Mouse (Mus musculus) midbrain, embryonic 13.5 days (tissue): Measurements from ENCODE around the gene Cd300ld4. TPM values are rescaled to one million over a fixed set of nuclear protein-coding genes. Genes with fewer than 3 reads are reported as not detected.
"Not testable (repeated sequence)": the region's sequence is repeated elsewhere in the genome, so short reads cannot be mapped to it uniquely, and the experiment has no call there.

Source experiments
- ATAC-seq: fragments of 200-750 bp; cut with Nextera tagmentation; 2 replicates; pipeline ENCODE4 v1.8.0; 2017; ENCODE audit warnings: mild to moderate bottlenecking, moderate TSS enrichment, moderate library complexity
- H3K27ac ChIP-seq: fragments of 300-500 bp; sonication (generic); 2 replicates; pipeline ENCODE4 v1.5.1; 2015; ENCODE audit warnings: inconsistent platforms, mild to moderate bottlenecking, moderate library complexity
- H3K27me3 ChIP-seq: fragments of 300-500 bp; sonication (generic); 2 replicates; pipeline ENCODE4 v1.6.1; 2015; ENCODE audit warnings: mild to moderate bottlenecking, inconsistent platforms
- H3K36me3 ChIP-seq: fragments of 300-500 bp; sonication (generic); 2 replicates; pipeline ENCODE4 v1.6.1; 2015; ENCODE audit warnings: mild to moderate bottlenecking, inconsistent platforms
- H3K4me1 ChIP-seq: fragments of 300-500 bp; sonication (generic); replicated peaks from 2 replicates; pipeline ENCODE4 v1.6.1; 2015; ENCODE audit warnings: inconsistent platforms
- H3K4me2 ChIP-seq: fragments of 300-500 bp; sonication (generic); replicated peaks from 2 replicates; pipeline ENCODE4 v1.6.1; 2015; ENCODE audit warnings: moderate library complexity, mild to moderate bottlenecking, inconsistent platforms
- H3K4me3 ChIP-seq: fragments of 300-500 bp; sonication (generic); replicated peaks from 2 replicates; pipeline ENCODE4 v1.5.1; 2015; ENCODE audit warnings: mild to moderate bottlenecking, inconsistent platforms
- H3K9ac ChIP-seq: fragments of 300-500 bp; sonication (generic); replicated peaks from 2 replicates; pipeline ENCODE4 v1.6.1; 2015; ENCODE audit warnings: mild to moderate bottlenecking, inconsistent platforms
- H3K9me3 ChIP-seq: fragments of 300-500 bp; sonication (generic); 2 replicates; pipeline ENCODE4 v1.6.1; 2016; ENCODE audit warnings: mild to moderate bottlenecking, inconsistent platforms
- WGBS: fragments of 180-500 bp; shearing (Covaris S2); methylation state at CpG from one replicate; pipeline ENCODE4 v1.1.7; 2015; 5-methylcytosine and 5-hydroxymethylcytosine counted together
- polyA plus RNA-seq: library from polyadenylated mRNA; unstranded; fragments of >200 nt; fragmentation: Nextera tagmentation; extraction: Ambion mirVana; gene quantifications from 2 replicates; pipeline ENCODE4 v1.2.1, GENCODE M21; 2015

The Cd300ld4 gene
- not detected in 2 replicates for polyA plus RNA-seq

GRCm38 (mm10) chr11:115026912-115027311 lies at the start of gene Cd300ld4:
Gene Cd300ld4, minus strand, starts transcription at chr11:115027012.
- WGBS: no CpG with 5 or more reads among the region's 6 CpGs

GRCm38 (mm10) chr11:115075859-115076258 lies 49.0 kb upstream of the Cd300ld4 start:
- no peak overlapping the region for H3K27ac ChIP-seq
- no peaks in the 10 kb centered on the region for H3K9me3 ChIP-seq
- peaks cover 14% of the 10 kb centered on the region for H3K4me1 ChIP-seq
- no peak for ATAC-seq
- H3K27me3 ChIP-seq: peaks cover 10% of the 10 kb centered on the region
- H3K36me3 ChIP-seq: no peaks in the 10 kb centered on the region
- no peak overlapping the region for H3K9ac ChIP-seq
- H3K4me2 ChIP-seq: no peak overlapping the region
- 78% methylated on average over 5 of the region's 5 CpGs for WGBS
- no peak overlapping the region for H3K4me3 ChIP-seq

More at GRCm38 (mm10) chr11:115026912-115027311, at the start of gene Cd300ld4:
- H3K4me3 ChIP-seq, H3K36me3 ChIP-seq, H3K9ac ChIP-seq, H3K27ac ChIP-seq, H3K9me3 ChIP-seq, H3K27me3 ChIP-seq, H3K4me2 ChIP-seq, H3K4me1 ChIP-seq, ATAC-seq: not testable (repeated sequence)

GRCm38 (mm10) chr11:115075407-115075806 lies 48.6 kb upstream of the Cd300ld4 start:
- Histone ChIP-seq H3K4me3 (no peak overlapping the region), H3K4me2 (no peak overlapping the region), H3K4me1 (peaks cover 18% of the 10 kb centered on the region), H3K9me3 (no peaks in the 10 kb centered on the region), H3K9ac (no peak overlapping the region), H3K36me3 (no peaks in the 10 kb centered on the region), H3K27me3 (peaks cover 14% of the 10 kb centered on the region), H3K27ac (no peak overlapping the region)
- 80% methylated on average over 7 of the region's 7 CpGs for WGBS
- no peak for ATAC-seq

- ATAC-seq: no peak
- Histone ChIP-seq H3K9me3 (no peaks in the 10 kb centered on the region), H3K36me3 (no peaks in the 10 kb centered on the region), H3K4me2 (no peak overlapping the region), H3K27ac (no peak overlapping the region), H3K4me3 (no peak overlapping the region), H3K27me3 (peaks cover 31% of the 10 kb centered on the region), H3K9ac (no peak overlapping the region), H3K4me1 (peaks cover 19% of the 10 kb centered on the region)
- 56% methylated on average over 5 of the region's 5 CpGs for WGBS
Measured at GRCm38 (mm10) chr11:115073002-115073401, 46.2 kb upstream of the Cd300ld4 start.

- no peak for ATAC-seq
- H3K4me2 ChIP-seq: peak overlapping the region; percentile 37
- H3K4me1 ChIP-seq: peaks cover 19% of the 10 kb centered on the region
- H3K36me3 ChIP-seq: no peaks in the 10 kb centered on the region
- no peaks in the 10 kb centered on the region for H3K9me3 ChIP-seq
- no peak overlapping the region for H3K4me3 ChIP-seq
- no peak overlapping the region for H3K27ac ChIP-seq
- H3K27me3 ChIP-seq: peaks cover 31% of the 10 kb centered on the region
- 17% methylated on average over 14 of the region's 14 CpGs for WGBS
- 0 out of 2 replicates have a peak overlapping the region, but pooled peaks have one; percentile 16 for H3K9ac ChIP-seq
Measured at GRCm38 (mm10) chr11:115071631-115072294, 45.0 kb upstream of the Cd300ld4 start.

GRCm38 (mm10) chr11:115071015-115071551 lies 44.3 kb upstream of the Cd300ld4 start:
- Histone ChIP-seq H3K4me2 (peak overlapping the region; percentile 37), H3K27me3 (peaks cover 31% of the 10 kb centered on the region)

GRCm38 (mm10) chr11:115066768-115067167 lies 40.0 kb upstream of the Cd300ld4 start:
- H3K36me3 ChIP-seq: no peaks in the 10 kb centered on the region
- H3K4me1 ChIP-seq: peaks cover 20% of the 10 kb centered on the region
- no peak overlapping the region for H3K27ac ChIP-seq
- H3K4me2 ChIP-seq: no peak overlapping the region
- H3K27me3 ChIP-seq: peaks cover 21% of the 10 kb centered on the region
- H3K9ac ChIP-seq: no peak overlapping the region
- H3K4me3 ChIP-seq: no peak overlapping the region
- H3K9me3 ChIP-seq: no peaks in the 10 kb centered on the region
- 74% methylated on average over 6 of the region's 6 CpGs for WGBS
- no peak for ATAC-seq

More at GRCm38 (mm10) chr11:115071015-115071551, 44.3 kb upstream of the Cd300ld4 start:
- 6% methylated on average over 9 of the region's 9 CpGs for WGBS
- H3K9me3 ChIP-seq: no peaks in the 10 kb centered on the region
- 0 out of 2 replicates have a peak overlapping the region, but pooled peaks have one; percentile 16 for H3K9ac ChIP-seq
- peaks cover 19% of the 10 kb centered on the region for H3K4me1 ChIP-seq
- H3K27ac ChIP-seq: no peak overlapping the region
- no peak for ATAC-seq
- no peak overlapping the region for H3K4me3 ChIP-seq
- no peaks in the 10 kb centered on the region for H3K36me3 ChIP-seq

- Histone ChIP-seq H3K4me3 (no peak within 1 kb of the TSS), H3K9me3 (no peaks in the 10 kb centered on the region), H3K9ac (no peak within 1 kb of the TSS), H3K27me3 (no peaks in the 10 kb centered on the region), H3K36me3 (no peaks in the 10 kb centered on the region), H3K4me1 (0 out of 2 replicates have a peak, but pooled peaks cover 6% of the 10 kb centered on the region), H3K27ac (no peak within 1 kb of the TSS), H3K4me2 (no peak within 1 kb of the TSS)
- ATAC-seq: no peak
- 31% methylated on average over 5 of the region's 5 CpGs for WGBS
Measured at GRCm38 (mm10) chr11:115062077-115062476, 35.3 kb upstream of the Cd300ld4 start, which contains the start of gene Cd300e. Gene Cd300e, minus strand, starts transcription at chr11:115062177.

- ATAC-seq: no peak
- 91% methylated on average over 2 of the region's 2 CpGs for WGBS
- no peaks in the 10 kb centered on the region for H3K9me3 ChIP-seq
- H3K4me3 ChIP-seq: no peak overlapping the region
- no peaks in the 10 kb centered on the region for H3K36me3 ChIP-seq
- H3K9ac ChIP-seq: no peak overlapping the region
- H3K27ac ChIP-seq: no peak overlapping the region
- no peak overlapping the region for H3K4me2 ChIP-seq
- H3K4me1 ChIP-seq: 0 out of 2 replicates have a peak, but pooled peaks cover 6% of the 10 kb centered on the region
- no peaks in the 10 kb centered on the region for H3K27me3 ChIP-seq
Measured at GRCm38 (mm10) chr11:115059797-115060196, 33.0 kb upstream of the Cd300ld4 start.

GRCm38 (mm10) chr11:115058701-115059100 lies 31.9 kb upstream of the Cd300ld4 start:
- WGBS: 79% methylated on average over 4 of the region's 4 CpGs
- Histone ChIP-seq H3K9ac (no peak overlapping the region), H3K9me3 (no peaks in the 10 kb centered on the region), H3K27ac (no peak overlapping the region), H3K27me3 (no peaks in the 10 kb centered on the region), H3K4me1 (0 out of 2 replicates have a peak, but pooled peaks cover 6% of the 10 kb centered on the region), H3K36me3 (no peaks in the 10 kb centered on the region), H3K4me2 (no peak overlapping the region), H3K4me3 (no peak overlapping the region)
- no peak for ATAC-seq

- Histone ChIP-seq H3K27ac (no peak overlapping the region), H3K4me3 (no peak overlapping the region), H3K36me3 (no peaks in the 10 kb centered on the region), H3K9me3 (no peaks in the 10 kb centered on the region), H3K4me2 (no peak overlapping the region), H3K27me3 (0 out of 2 replicates have a peak, but pooled peaks cover 7% of the 10 kb centered on the region), H3K9ac (no peak overlapping the region), H3K4me1 (no peaks in the 10 kb centered on the region)
- no peak for ATAC-seq
Measured at GRCm38 (mm10) chr11:115054537-115054936, 27.7 kb upstream of the Cd300ld4 start.

- Histone ChIP-seq H3K9ac (no peak overlapping the region), H3K27ac (no peak overlapping the region), H3K36me3 (no peaks in the 10 kb centered on the region), H3K9me3 (no peaks in the 10 kb centered on the region), H3K4me2 (no peak overlapping the region), H3K4me1 (no peaks in the 10 kb centered on the region), H3K4me3 (no peak overlapping the region), H3K27me3 (0 out of 2 replicates have a peak, but pooled peaks cover 7% of the 10 kb centered on the region)
- no peak for ATAC-seq
- WGBS: 93% methylated on average over 1 of the region's 1 CpGs
Measured at GRCm38 (mm10) chr11:115052991-115053390, 26.2 kb upstream of the Cd300ld4 start.
